Mouse (Mus musculus) forebrain, embryonic 16.5 days (tissue): ENCODE results near the gene Rbm5. TPM values are rescaled to one million over a fixed set of nuclear protein-coding genes. Genes with fewer than 3 reads are reported as not detected.
A peak's percentile ranks its signal among the peaks of the same experiment; 100 is the strongest.

Source experiments
- ATAC-seq: fragments of 200-750 bp; cut with Nextera tagmentation; 2 replicates; pipeline ENCODE4 v1.8.0; 2017; ENCODE audit warnings: mild to moderate bottlenecking, moderate library complexity
- H3K27ac ChIP-seq: fragments of 300-500 bp; sonication (generic); 2 replicates; pipeline ENCODE4 v1.5.1; 2014; ENCODE audit warnings: low read length, control low read depth
- H3K27me3 ChIP-seq: fragments of 300-500 bp; sonication (generic); replicated peaks from 2 replicates; pipeline ENCODE4 v1.6.1; 2014; ENCODE audit warnings: low read length; ENCODE audit not compliant: control insufficient read depth, insufficient read depth
- H3K36me3 ChIP-seq: fragments of 300-500 bp; sonication (generic); 2 replicates; pipeline ENCODE4 v1.6.1; 2014; ENCODE audit not compliant: control insufficient read depth, insufficient read depth
- H3K4me1 ChIP-seq: fragments of 300-500 bp; sonication (generic); replicated peaks from 2 replicates; pipeline ENCODE4 v1.6.1; 2014; ENCODE audit warnings: low read length; ENCODE audit not compliant: control insufficient read depth, insufficient read depth
- H3K4me2 ChIP-seq: fragments of 300-500 bp; sonication (generic); 2 replicates; pipeline ENCODE4 v1.6.1; 2014; ENCODE audit warnings: mild to moderate bottlenecking, low read length, control low read depth
- H3K4me3 ChIP-seq: fragments of 300-500 bp; sonication (generic); replicated peaks from 2 replicates; pipeline ENCODE4 v1.5.1; 2014; ENCODE audit warnings: mild to moderate bottlenecking, low read length, control low read depth
- H3K9ac ChIP-seq: fragments of 300-500 bp; sonication (generic); replicated peaks from 2 replicates; pipeline ENCODE4 v1.6.1; 2014; ENCODE audit warnings: low read depth, low read length, control low read depth
- H3K9me3 ChIP-seq: fragments of 300-500 bp; sonication (generic); 2 replicates; pipeline ENCODE4 v1.6.1; 2016; ENCODE audit warnings: low read length; ENCODE audit not compliant: control insufficient read depth
- WGBS: fragments of 180-500 bp; shearing (Covaris S2); extraction: QIAGEN DNeasy Blood & Tissue Kit; methylation state at CpG from one replicate; pipeline ENCODE4 v1.1.7; 2014; 5-methylcytosine and 5-hydroxymethylcytosine counted together
- polyA plus RNA-seq: library from polyadenylated mRNA; unstranded; fragments of >200 nt; fragmentation: Nextera tagmentation; extraction: Ambion mirVana; gene quantifications from 2 replicates; pipeline ENCODE4 v1.2.1, GENCODE M21; 2015

Rbm5 gene
- polyA plus RNA-seq, 1 experiment from 2014 or later, result 303 TPM

DNA sequence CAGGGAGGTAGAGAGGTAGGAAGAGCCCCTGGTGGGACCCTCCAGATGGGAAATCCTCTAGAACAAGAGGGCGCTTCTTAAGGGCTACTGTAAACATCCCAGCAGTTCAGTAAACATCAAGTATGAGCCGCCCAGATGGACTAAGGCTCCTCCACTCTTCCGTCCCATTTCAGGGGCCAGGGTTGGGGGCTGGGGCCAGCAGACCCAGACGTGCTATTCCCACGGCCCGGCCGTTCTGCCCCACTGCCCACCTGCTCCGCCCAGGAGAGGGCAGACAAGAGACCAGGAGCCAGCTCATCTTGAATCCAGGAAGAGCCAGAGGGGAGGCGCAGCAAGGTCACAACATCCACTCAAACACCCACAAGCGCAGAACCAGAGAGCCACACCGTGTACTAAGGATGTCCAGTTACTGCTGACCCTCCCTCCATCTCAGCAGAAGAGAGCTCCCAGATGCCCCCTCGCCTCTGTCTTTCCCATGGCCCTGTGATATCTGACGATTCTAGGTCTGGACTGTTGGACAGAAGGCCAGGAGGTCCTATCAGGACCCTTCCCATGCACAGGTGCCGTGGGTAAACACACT is 72.1 kb downstream of the Rbm5 start:
- H3K9ac ChIP-seq, result no peak overlapping the region
- no peaks in the 10 kb centered on the region for H3K27me3 ChIP-seq
- H3K27ac ChIP-seq, result peak overlapping the region; percentile 16; the same call in 1 of the 2 replicates
- peaks cover 66% of the 10 kb centered on the region for H3K4me1 ChIP-seq
- peak overlapping the region; percentile 15; the same call in 1 of the 2 replicates for H3K4me2 ChIP-seq
- WGBS, result 12% methylated on average over 14 of the region's 14 CpGs
- 0 out of 2 replicates have a peak, but pooled peaks have one; percentile 2 for ATAC-seq
- no peak overlapping the region for H3K4me3 ChIP-seq
- no peaks in the 10 kb centered on the region for H3K9me3 ChIP-seq
- H3K36me3 ChIP-seq, result no peaks in the 10 kb centered on the region

DNA sequence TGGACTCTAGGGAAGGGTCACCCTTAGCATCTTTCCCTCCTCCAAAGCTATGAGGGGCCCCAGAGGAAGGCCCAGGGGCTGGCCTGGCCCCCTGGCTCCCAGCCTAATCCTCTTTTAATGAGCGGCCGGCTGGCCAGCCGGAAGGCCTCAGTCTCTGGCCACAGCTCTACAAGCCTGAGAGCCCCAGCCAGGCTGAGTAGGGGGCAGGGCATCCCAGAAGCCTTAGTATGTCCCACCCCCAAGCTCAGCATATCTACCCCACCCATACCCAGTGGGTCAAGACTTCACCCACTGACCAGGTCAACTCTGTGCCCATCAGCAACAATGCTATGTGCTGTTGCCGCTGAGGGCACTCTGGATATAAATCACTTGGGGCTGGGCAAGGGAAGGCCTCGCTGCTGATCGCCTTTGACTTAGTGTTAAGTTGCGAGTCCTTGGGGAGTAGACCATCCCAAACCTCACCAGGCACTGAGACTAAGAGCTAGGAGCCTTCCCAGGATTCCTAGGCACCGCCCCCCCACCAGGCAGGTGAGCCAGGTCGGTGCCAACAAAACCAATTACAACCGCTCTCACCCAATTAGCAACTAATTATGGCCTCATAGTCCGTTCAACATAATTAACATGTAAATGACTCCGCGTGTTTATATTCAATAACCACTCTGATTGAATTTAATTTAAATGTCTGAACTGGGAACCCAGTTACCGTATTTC is 72.8 kb downstream of the Rbm5 start:
- Histone ChIP-seq H3K9ac (no peak overlapping the region), H3K27ac (no peak overlapping the region), H3K36me3 (no peaks in the 10 kb centered on the region), H3K27me3 (no peaks in the 10 kb centered on the region), H3K4me2 (0 out of 2 replicates have a peak overlapping the region, but pooled peaks have one; percentile 15), H3K9me3 (no peaks in the 10 kb centered on the region), H3K4me1 (peaks cover 72% of the 10 kb centered on the region), H3K4me3 (no peak overlapping the region)
- peak; percentile 22 for ATAC-seq
- 3% methylated on average over 14 of the region's 14 CpGs for WGBS

DNA sequence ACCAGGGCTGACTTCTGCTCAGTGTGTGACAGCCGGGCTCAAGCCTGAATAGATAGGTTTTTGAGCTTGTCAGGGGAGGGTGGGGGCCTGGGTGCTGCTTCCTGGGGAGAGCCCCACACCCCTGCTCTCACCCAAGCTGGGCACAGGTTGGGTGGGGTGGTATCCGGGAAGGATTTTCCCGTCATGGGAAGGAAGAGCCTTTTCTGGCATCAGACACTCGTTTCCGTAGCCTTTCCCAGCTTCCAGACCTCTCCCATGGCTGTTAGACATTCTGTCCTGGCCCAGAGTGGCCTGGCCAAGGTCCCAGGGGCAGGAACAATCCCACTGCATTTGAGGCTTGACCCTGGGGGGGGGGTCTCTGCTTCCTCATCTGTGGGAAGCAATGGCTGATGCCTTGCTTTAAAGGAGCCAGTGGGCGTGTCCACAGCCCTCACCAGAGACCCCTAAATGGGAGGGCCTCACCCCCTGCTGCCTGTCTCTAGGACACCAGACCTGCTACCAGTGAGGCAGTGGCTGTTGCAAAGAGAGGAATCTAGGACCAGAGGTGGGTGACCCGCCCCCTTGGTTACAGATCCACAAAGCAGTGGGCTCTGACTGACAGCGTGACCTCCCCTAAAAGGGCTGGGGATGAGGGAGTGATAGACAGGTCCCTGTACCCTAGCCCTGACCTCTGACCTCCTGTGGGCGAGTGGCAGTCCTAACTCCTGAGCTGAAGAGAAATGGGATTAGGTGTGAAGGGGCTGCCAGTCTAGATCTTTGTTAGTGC is 73.8 kb downstream of the Rbm5 start:
- Histone ChIP-seq H3K27me3 (no peaks in the 10 kb centered on the region), H3K4me1 (peaks cover 63% of the 10 kb centered on the region), H3K4me3 (no peak overlapping the region), H3K27ac (no peak overlapping the region), H3K9ac (no peak overlapping the region), H3K9me3 (no peaks in the 10 kb centered on the region), H3K4me2 (no peak overlapping the region), H3K36me3 (0 out of 2 replicates have a peak, but pooled peaks cover 1% of the 10 kb centered on the region)
- no peak for ATAC-seq
- WGBS, result 21% methylated on average over 9 of the region's 9 CpGs

DNA sequence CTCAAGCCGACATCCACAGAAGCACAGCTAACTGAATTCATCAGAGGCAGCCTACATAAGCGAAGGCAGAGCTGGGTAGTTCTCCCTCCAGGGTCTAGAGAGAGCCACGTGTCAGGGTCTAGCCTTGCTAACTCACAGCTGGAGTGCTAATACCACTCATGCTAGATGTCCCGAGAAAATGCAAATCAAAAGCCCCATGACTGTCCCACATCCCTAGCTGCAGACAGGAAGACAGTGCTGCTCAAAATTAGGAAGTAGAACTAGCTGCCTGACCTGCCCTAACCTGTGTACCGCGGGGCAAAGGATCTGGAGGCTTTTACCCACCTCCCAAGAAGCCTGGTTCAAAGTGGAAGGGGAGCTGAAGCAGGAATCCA is 74.7 kb downstream of the Rbm5 start:
- no peak overlapping the region for H3K4me3 ChIP-seq
- no peaks in the 10 kb centered on the region for H3K27me3 ChIP-seq
- H3K36me3 ChIP-seq, result peaks cover 5% of the 10 kb centered on the region; the same call in 1 of the 2 replicates
- no peaks in the 10 kb centered on the region for H3K9me3 ChIP-seq
- H3K4me2 ChIP-seq, result no peak overlapping the region
- 44% methylated on average over 6 of the region's 6 CpGs for WGBS
- H3K27ac ChIP-seq, result no peak overlapping the region
- no peak for ATAC-seq
- peaks cover 53% of the 10 kb centered on the region for H3K4me1 ChIP-seq
- H3K9ac ChIP-seq, result no peak overlapping the region

DNA sequence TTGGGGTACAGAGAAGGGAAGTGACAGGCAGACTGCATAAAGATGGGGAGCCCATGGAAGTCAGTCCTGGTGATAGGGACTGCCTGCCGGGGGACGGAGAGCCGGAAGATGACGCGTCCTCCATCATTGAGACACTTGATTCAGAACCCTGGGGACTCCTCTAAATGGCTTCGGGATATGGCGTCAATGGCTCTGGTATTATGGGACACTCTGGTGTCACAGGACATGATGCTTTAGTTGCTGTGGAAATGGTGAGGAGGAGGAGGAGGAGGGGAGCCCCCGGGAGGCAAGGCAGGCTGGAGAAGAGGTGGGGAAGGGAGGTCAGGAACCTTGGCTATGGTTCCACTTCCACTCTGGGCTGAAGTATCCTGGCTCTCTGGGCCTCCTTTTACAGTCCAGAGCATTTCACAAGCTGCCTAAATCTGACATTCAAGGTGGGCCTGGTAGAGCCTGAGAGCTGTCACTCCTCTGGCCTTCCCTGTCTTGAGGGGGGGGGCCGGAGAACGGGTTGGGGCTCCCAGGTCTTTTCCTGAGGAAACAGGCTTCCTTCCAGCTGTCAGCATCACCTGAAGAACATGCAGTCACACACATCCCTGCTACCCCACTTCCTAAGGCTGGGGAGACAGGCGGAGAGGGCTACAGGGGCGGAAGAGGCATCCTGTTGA is 75.2 kb downstream of the Rbm5 start:
- ATAC-seq, result no peak
- Histone ChIP-seq H3K9me3 (no peaks in the 10 kb centered on the region), H3K27ac (no peak overlapping the region), H3K9ac (no peak overlapping the region), H3K36me3 (peaks cover 5% of the 10 kb centered on the region; the same call in 1 of the 2 replicates), H3K4me3 (no peak overlapping the region), H3K27me3 (no peaks in the 10 kb centered on the region), H3K4me1 (peaks cover 48% of the 10 kb centered on the region), H3K4me2 (no peak overlapping the region)
- WGBS, result 89% methylated on average over 12 of the region's 12 CpGs

DNA sequence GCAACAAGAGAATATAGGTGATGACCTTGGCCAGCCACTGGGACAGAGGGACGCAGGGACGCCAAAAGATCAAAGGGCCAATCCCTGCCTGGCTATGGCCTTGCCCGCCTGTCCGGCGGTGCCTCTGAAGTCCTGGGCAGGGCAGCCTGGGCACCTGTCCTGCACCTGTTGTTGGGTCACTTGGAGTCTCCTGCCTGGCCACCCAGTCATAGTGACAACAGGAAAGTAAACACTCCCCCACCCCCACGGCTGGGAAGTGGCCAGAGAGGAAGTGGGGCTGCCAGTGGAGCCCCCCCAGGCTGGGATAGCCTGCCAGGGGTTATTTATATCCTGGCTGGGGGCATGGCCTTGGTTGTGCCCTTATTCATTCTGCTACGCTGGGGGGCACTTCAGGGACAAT is 76.2 kb downstream of the Rbm5 start:
- Histone ChIP-seq H3K36me3 (peaks cover 5% of the 10 kb centered on the region; the same call in 1 of the 2 replicates), H3K9ac (no peak overlapping the region), H3K4me1 (peaks cover 39% of the 10 kb centered on the region), H3K4me2 (no peak overlapping the region), H3K27ac (no peak overlapping the region), H3K4me3 (no peak overlapping the region), H3K27me3 (no peaks in the 10 kb centered on the region), H3K9me3 (no peaks in the 10 kb centered on the region)
- 78% methylated on average over 7 of the region's 7 CpGs for WGBS
- ATAC-seq, result no peak

DNA sequence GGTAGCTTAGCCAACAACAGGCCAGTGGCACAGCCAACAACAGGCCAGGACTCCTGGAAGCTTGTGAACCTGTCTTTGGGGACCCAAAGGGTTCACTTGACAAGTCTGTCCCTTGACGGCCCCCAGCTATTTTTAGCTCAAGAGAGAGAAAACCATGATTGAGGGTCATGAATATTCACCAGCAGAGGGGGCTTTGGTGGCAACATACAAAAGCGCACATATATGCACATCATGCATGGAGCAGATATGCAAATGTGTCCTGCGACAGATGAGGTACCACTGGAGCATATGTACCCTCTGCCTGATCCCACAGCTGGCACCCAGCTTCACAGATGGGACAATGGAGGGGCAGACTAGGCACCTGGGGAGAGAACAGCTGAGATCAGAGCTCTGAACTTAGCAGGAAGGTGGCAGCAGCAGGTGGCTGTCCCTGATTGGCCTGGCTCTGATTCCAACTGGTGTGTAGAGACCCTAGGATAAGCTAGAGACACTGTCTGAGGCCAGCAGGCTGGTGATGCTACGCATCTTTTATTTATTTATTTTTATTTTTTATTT is 77.3 kb downstream of the Rbm5 start:
- Histone ChIP-seq H3K36me3 (peaks cover 8% of the 10 kb centered on the region; the same call in 1 of the 2 replicates), H3K27me3 (no peaks in the 10 kb centered on the region), H3K4me1 (peaks cover 27% of the 10 kb centered on the region), H3K27ac (no peak overlapping the region), H3K4me2 (no peak overlapping the region), H3K4me3 (no peak overlapping the region), H3K9ac (no peak overlapping the region), H3K9me3 (no peaks in the 10 kb centered on the region)
- WGBS, result 49% methylated on average over 4 of the region's 4 CpGs
- no peak for ATAC-seq

DNA sequence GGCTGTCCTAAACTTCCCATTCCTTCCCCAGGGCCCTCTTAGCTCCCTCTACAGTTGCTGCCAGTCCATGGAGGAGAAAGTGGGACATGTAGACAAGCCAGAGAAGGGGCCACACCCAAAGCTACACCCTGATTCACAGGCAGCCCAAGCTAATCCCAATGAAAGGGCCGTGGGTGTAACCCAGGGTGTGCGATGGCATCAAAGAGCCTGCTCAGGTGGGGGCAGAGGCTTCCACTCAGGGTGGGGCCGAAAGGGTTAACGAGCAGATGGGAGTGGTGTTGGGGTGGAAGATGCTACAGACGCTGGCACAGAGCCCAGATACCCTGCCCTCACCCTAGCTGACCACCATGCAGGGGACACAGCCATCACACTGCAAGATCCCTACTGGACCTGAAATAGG is 78.0 kb downstream of the Rbm5 start:
- 60% methylated on average over 5 of the region's 5 CpGs for WGBS

More for the DNA sequence above, 78.0 kb downstream of the Rbm5 start:
- H3K4me2 ChIP-seq, result no peak overlapping the region
- H3K27me3 ChIP-seq, result no peaks in the 10 kb centered on the region
- H3K4me3 ChIP-seq, result no peak overlapping the region
- no peaks in the 10 kb centered on the region for H3K9me3 ChIP-seq
- H3K27ac ChIP-seq, result no peak overlapping the region
- H3K36me3 ChIP-seq, result peaks cover 8% of the 10 kb centered on the region; the same call in 1 of the 2 replicates
- no peak for ATAC-seq
- peaks cover 20% of the 10 kb centered on the region for H3K4me1 ChIP-seq
- no peak overlapping the region for H3K9ac ChIP-seq
